Mouse (Mus musculus): ENCODE results near the gene Tssk2.

- no peak for TF ChIP-seq CTCF (conservative IDR thresholded peaks at IDR 0.05; ENCODE audit: insufficient read depth, insufficient read length, low read depth, low read length)
- no peak for TF ChIP-seq POLR2A (IDR thresholded peaks at IDR 0.05; ENCODE audit: low read depth, low read length)
Observed at GRCm38 (mm10) chr16:17929211-17929610, 30.8 kb downstream of the Tssk2 start.

All from kidney, adult 2 months (tissue).